Mouse (Mus musculus) liver, adult 2 months (tissue): Measurements from ENCODE around the gene Clasp1. TPM values are rescaled to one million over a fixed set of nuclear protein-coding genes. Genes with fewer than 3 reads are reported as not detected.
A peak's percentile ranks its signal among the peaks of the same experiment; 100 is the strongest.

Source experiments
- DNase-seq: peaks from one replicate; pipeline ENCODE4 v3.0.0-alpha.2; 2011; ENCODE audit warnings: low read depth, low spot score; ENCODE audit errors: extremely low read depth
- H3K27ac ChIP-seq: fragments of 200-500 bp; replicated peaks from 2 replicates; pipeline ENCODE4 v1.5.1; 2012; ENCODE audit warnings: low read depth, mild to moderate bottlenecking, control low read depth, inconsistent platforms, low read length; ENCODE audit not compliant: insufficient read depth
- H3K27me3 ChIP-seq: fragments of 200-500 bp; 2 replicates; pipeline ENCODE4 v1.6.1; 2012; ENCODE audit warnings: mild to moderate bottlenecking, moderate library complexity, low read length, inconsistent platforms; ENCODE audit not compliant: control insufficient read depth, insufficient read depth
- H3K36me3 ChIP-seq: fragments of 200-500 bp; 2 replicates; pipeline ENCODE4 v1.6.1; 2012; ENCODE audit warnings: low read length, inconsistent platforms; ENCODE audit not compliant: control insufficient read depth, insufficient read depth
- H3K4me1 ChIP-seq: fragments of 200-500 bp; 2 replicates; pipeline ENCODE4 v1.6.1; 2011; ENCODE audit warnings: low read length; ENCODE audit not compliant: control insufficient read depth, insufficient read depth
- H3K4me3 ChIP-seq: fragments of 200-500 bp; 2 replicates; pipeline ENCODE4 v1.5.1; 2011; ENCODE audit warnings: low read depth, mild to moderate bottlenecking, control low read depth, low read length, moderate library complexity; ENCODE audit not compliant: insufficient read depth
- H3K79me2 ChIP-seq: fragments of 200-500 bp; 2 replicates; pipeline ENCODE4 v1.6.1; 2012; ENCODE audit warnings: inconsistent platforms, mild to moderate bottlenecking, low read length, moderate library complexity; ENCODE audit not compliant: control insufficient read depth, insufficient read depth
- H3K9ac ChIP-seq: fragments of 200-500 bp; 2 replicates; pipeline ENCODE4 v1.6.1; 2012; ENCODE audit warnings: low read depth, mild to moderate bottlenecking, control low read depth, inconsistent platforms, low read length
- CTCF ChIP-seq: fragments of 200-500 bp; IDR thresholded peaks from 2 replicates; pipeline ENCODE4 v1.5.1; 2011; ENCODE audit warnings: low read depth, low read length, control low read depth
- POLR2A ChIP-seq: fragments of 200-500 bp; IDR thresholded peaks from 2 replicates; pipeline ENCODE4 v1.6.1; 2011; ENCODE audit warnings: low read length, control low read depth; ENCODE audit not compliant: insufficient read depth; ENCODE audit errors: extremely low read depth
- WGBS: fragments of 180-500 bp; shearing (Covaris S2); methylation state at CpG from one replicate; pipeline ENCODE4 v1.1.7; 2018; 5-methylcytosine and 5-hydroxymethylcytosine counted together
- polyA plus RNA-seq: library from polyadenylated mRNA; depleted of rRNA; stranded (reverse); fragments of >200 nt; gene quantifications from 2 replicates; pipeline ENCODE4 v1.2.3, GENCODE M21; 2012
- total RNA-seq: library from RNA; depleted of rRNA; stranded (reverse); fragments of >200 nt; gene quantifications from 2 replicates; pipeline ENCODE4 v1.2.3, GENCODE M21; 2014

Clasp1 gene
- total and polyA plus RNA-seq, 2 experiments = 4.1 to 12.1 TPM

- 88% methylated on average over 8 of the region's 8 CpGs for whole genome bisulfite sequencing
- no peak overlapping the region for H3K27ac ChIP-seq
Measured at GRCm38 (mm10) chr1:118399625-118400310, 10.9 kb downstream of the Clasp1 start.

GRCm38 (mm10) chr1:118401991-118402390 is 13.1 kb downstream of the Clasp1 start:
- H3K9ac ChIP-seq = no peak overlapping the region
- no peaks in the 10 kb centered on the region for H3K36me3 ChIP-seq
- H3K27ac ChIP-seq = no peak overlapping the region
- no peak overlapping the region for H3K4me3 ChIP-seq
- no peak for DNase-seq
- TF ChIP-seq POLR2A (no peak), CTCF (no peak)
- H3K79me2 ChIP-seq = peaks cover 22% of the 10 kb centered on the region; the same call in 1 of the 2 replicates
- no peaks in the 10 kb centered on the region for H3K27me3 ChIP-seq
- WGBS = 96% methylated on average over 4 of the region's 4 CpGs
- no peaks in the 10 kb centered on the region for H3K4me1 ChIP-seq

More at GRCm38 (mm10) chr1:118399625-118400310, 10.9 kb downstream of the Clasp1 start:
- no peak for TF ChIP-seq CTCF
- TF ChIP-seq POLR2A = no peak
- Histone ChIP-seq H3K4me1 (no peaks in the 10 kb centered on the region), H3K27me3 (no peaks in the 10 kb centered on the region), H3K36me3 (no peaks in the 10 kb centered on the region), H3K4me3 (no peak overlapping the region), H3K9ac (no peak overlapping the region), H3K79me2 (peaks cover 25% of the 10 kb centered on the region; the same call in 1 of the 2 replicates)
- no peak for DNase-seq

- H3K27ac ChIP-seq = no peak overlapping the region
- no peak overlapping the region for H3K4me3 ChIP-seq
- H3K9ac ChIP-seq = no peak overlapping the region
- DNase-seq = no peak
- H3K36me3 ChIP-seq = no peaks in the 10 kb centered on the region
- WGBS = 82% methylated on average over 8 of the region's 8 CpGs
- TF ChIP-seq POLR2A (no peak), CTCF (no peak)
- peaks cover 26% of the 10 kb centered on the region; the same call in 1 of the 2 replicates for H3K79me2 ChIP-seq
- H3K4me1 ChIP-seq = no peaks in the 10 kb centered on the region
- H3K27me3 ChIP-seq = no peaks in the 10 kb centered on the region
Measured at GRCm38 (mm10) chr1:118402556-118402955, 13.7 kb downstream of the Clasp1 start.

GRCm38 (mm10) chr1:118402966-118403365 is 14.1 kb downstream of the Clasp1 start:
- peak; percentile 69 for DNase-seq
- H3K9ac ChIP-seq = no peak overlapping the region
- H3K4me1 ChIP-seq = no peaks in the 10 kb centered on the region
- no peaks in the 10 kb centered on the region for H3K27me3 ChIP-seq
- no peak overlapping the region for H3K27ac ChIP-seq
- WGBS = 19% methylated on average over 6 of the region's 6 CpGs
- no peak overlapping the region for H3K4me3 ChIP-seq
- peaks cover 26% of the 10 kb centered on the region; the same call in 1 of the 2 replicates for H3K79me2 ChIP-seq
- H3K36me3 ChIP-seq = no peaks in the 10 kb centered on the region
- TF ChIP-seq CTCF (no peak), POLR2A (no peak)

DNA sequence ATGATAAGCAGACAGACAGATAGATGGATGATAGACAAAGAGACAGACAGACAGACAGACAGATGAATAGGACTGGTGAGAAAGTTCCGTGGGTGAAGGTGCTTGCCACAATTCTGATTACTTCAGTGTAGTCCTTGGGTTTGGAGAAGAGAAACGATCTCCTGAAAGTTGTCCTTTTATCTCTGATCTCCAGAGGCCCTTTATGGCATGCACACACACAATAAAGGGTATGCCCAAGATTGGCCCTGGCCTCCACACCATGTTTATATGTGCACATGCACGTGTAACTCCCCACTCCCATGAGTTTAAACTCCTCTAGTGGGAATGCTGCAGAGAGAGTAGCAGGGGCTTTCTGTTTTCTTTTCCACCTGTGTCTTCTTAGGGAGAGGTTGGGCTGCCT is 14.6 kb downstream of the Clasp1 start:
- WGBS = 67% methylated on average over 3 of the region's 3 CpGs
- no peaks in the 10 kb centered on the region for H3K36me3 ChIP-seq
- no peak for DNase-seq
- H3K4me1 ChIP-seq = no peaks in the 10 kb centered on the region
- no peak overlapping the region for H3K27ac ChIP-seq
- H3K79me2 ChIP-seq = peaks cover 21% of the 10 kb centered on the region; the same call in 1 of the 2 replicates
- no peak overlapping the region for H3K4me3 ChIP-seq
- H3K27me3 ChIP-seq = no peaks in the 10 kb centered on the region
- TF ChIP-seq CTCF (no peak), POLR2A (no peak)
- no peak overlapping the region for H3K9ac ChIP-seq
